Mouse (Mus musculus): Measurements from ENCODE around the gene Rgs18. TPM values are rescaled to one million over a fixed set of nuclear protein-coding genes. Genes with fewer than 3 reads are reported as not detected.

Rgs18 gene
- 1.6 and 1.7 TPM in 2 replicates for polyA plus RNA-seq (2016; fragmentation: Nextera tagmentation; extraction: Ambion mirVana)

GRCm38 (mm10) chr1:144775331-144775730 lies at the start of gene Rgs18:
Gene Rgs18 (minus strand): TSS chr1:144775435.
- 86% methylated on average over 5 of the region's 5 CpGs for WGBS
- Histone ChIP-seq H3K4me1 (replicated peaks) (no peaks in the 10 kb centered on the region), H3K27me3 (ENCODE audit: insufficient read depth, poor library complexity, severe bottlenecking) (no peaks in the 10 kb centered on the region), H3K4me3 (no peak within 1 kb of the TSS), H3K36me3 (no peaks in the 10 kb centered on the region), H3K27ac (no peak within 1 kb of the TSS), H3K9me3 (no peaks in the 10 kb centered on the region)
- DNase-seq (ENCODE audit: low spot score), result no peak

GRCm38 (mm10) chr1:144774394-144774793 lies 841 bp downstream of the Rgs18 start:
- H3K27me3 ChIP-seq (ENCODE audit: insufficient read depth, poor library complexity, severe bottlenecking), result no peaks in the 10 kb centered on the region
- H3K9me3 ChIP-seq, result no peaks in the 10 kb centered on the region
- H3K4me3 ChIP-seq, result no peak overlapping the region
- 91% methylated on average over 1 of the region's 1 CpGs for WGBS
- H3K4me1 ChIP-seq (replicated peaks), result no peaks in the 10 kb centered on the region
- H3K36me3 ChIP-seq, result no peaks in the 10 kb centered on the region
- no peak for DNase-seq (ENCODE audit: low spot score)
- no peak overlapping the region for H3K27ac ChIP-seq

GRCm38 (mm10) chr1:144766218-144766617 lies 9.0 kb downstream of the Rgs18 start:
- Histone ChIP-seq H3K27me3 (ENCODE audit: insufficient read depth, poor library complexity, severe bottlenecking) (no peaks in the 10 kb centered on the region), H3K4me1 (replicated peaks) (no peaks in the 10 kb centered on the region), H3K9me3 (no peaks in the 10 kb centered on the region), H3K4me3 (no peak overlapping the region), H3K27ac (no peak overlapping the region), H3K36me3 (no peaks in the 10 kb centered on the region)
- no peak for DNase-seq (ENCODE audit: low spot score)
- 75% methylated on average over 2 of the region's 2 CpGs for WGBS

- Histone ChIP-seq H3K4me3 (no peak overlapping the region), H3K4me1 (replicated peaks) (no peaks in the 10 kb centered on the region), H3K27me3 (ENCODE audit: insufficient read depth, poor library complexity, severe bottlenecking) (no peaks in the 10 kb centered on the region), H3K36me3 (no peaks in the 10 kb centered on the region), H3K27ac (no peak overlapping the region), H3K9me3 (no peaks in the 10 kb centered on the region)
- no peak for DNase-seq (ENCODE audit: low spot score)
- 85% methylated on average over 3 of the region's 3 CpGs for WGBS
Measured at GRCm38 (mm10) chr1:144760792-144761191, 14.4 kb downstream of the Rgs18 start.

- Histone ChIP-seq H3K4me1 (replicated peaks) (no peaks in the 10 kb centered on the region), H3K27ac (no peak overlapping the region), H3K4me3 (no peak overlapping the region), H3K36me3 (no peaks in the 10 kb centered on the region), H3K27me3 (ENCODE audit: insufficient read depth, poor library complexity, severe bottlenecking) (no peaks in the 10 kb centered on the region), H3K9me3 (no peaks in the 10 kb centered on the region)
- DNase-seq (ENCODE audit: low spot score), result no peak
- WGBS, result 82% methylated on average over 3 of the region's 3 CpGs
Measured at GRCm38 (mm10) chr1:144750763-144751162, 24.5 kb downstream of the Rgs18 start.

GRCm38 (mm10) chr1:144746182-144746581 lies 29.1 kb downstream of the Rgs18 start:
- Histone ChIP-seq H3K27me3 (ENCODE audit: insufficient read depth, poor library complexity, severe bottlenecking) (no peaks in the 10 kb centered on the region), H3K4me1 (replicated peaks) (no peaks in the 10 kb centered on the region), H3K27ac (no peak overlapping the region), H3K4me3 (no peak overlapping the region), H3K36me3 (no peaks in the 10 kb centered on the region), H3K9me3 (no peaks in the 10 kb centered on the region)
- no peak for DNase-seq (ENCODE audit: low spot score)
- WGBS, result 87% methylated on average over 1 of the region's 1 CpGs

GRCm38 (mm10) chr1:144737739-144738138 lies 37.5 kb downstream of the Rgs18 start:
- H3K36me3 ChIP-seq, result no peaks in the 10 kb centered on the region
- DNase-seq (ENCODE audit: low spot score), result no peak
- no peaks in the 10 kb centered on the region for H3K4me1 ChIP-seq (replicated peaks)
- H3K27ac ChIP-seq, result no peak overlapping the region
- 88% methylated on average over 6 of the region's 6 CpGs for WGBS
- H3K9me3 ChIP-seq, result no peaks in the 10 kb centered on the region
- no peaks in the 10 kb centered on the region for H3K27me3 ChIP-seq (ENCODE audit: insufficient read depth, poor library complexity, severe bottlenecking)
- no peak overlapping the region for H3K4me3 ChIP-seq

GRCm38 (mm10) chr1:144720736-144721135 lies 54.5 kb downstream of the Rgs18 start:
- H3K4me1 ChIP-seq (replicated peaks), result no peaks in the 10 kb centered on the region
- H3K36me3 ChIP-seq, result no peaks in the 10 kb centered on the region
- 89% methylated on average over 4 of the region's 4 CpGs for WGBS
- no peak overlapping the region for H3K27ac ChIP-seq
- no peak overlapping the region for H3K4me3 ChIP-seq
- no peaks in the 10 kb centered on the region for H3K9me3 ChIP-seq
- H3K27me3 ChIP-seq (ENCODE audit: insufficient read depth, poor library complexity, severe bottlenecking), result no peaks in the 10 kb centered on the region
- no peak for DNase-seq (ENCODE audit: low spot score)

GRCm38 (mm10) chr1:144704373-144704772 lies 70.9 kb downstream of the Rgs18 start:
- no peak for DNase-seq (ENCODE audit: low spot score)

More at GRCm38 (mm10) chr1:144704373-144704772, 70.9 kb downstream of the Rgs18 start:
- no peak overlapping the region for H3K4me3 ChIP-seq
- H3K27ac ChIP-seq, result no peak overlapping the region
- no peaks in the 10 kb centered on the region for H3K27me3 ChIP-seq (ENCODE audit: insufficient read depth, poor library complexity, severe bottlenecking)
- H3K36me3 ChIP-seq, result no peaks in the 10 kb centered on the region
- 59% methylated on average over 2 of the region's 2 CpGs for WGBS
- no peaks in the 10 kb centered on the region for H3K9me3 ChIP-seq
- H3K4me1 ChIP-seq (replicated peaks), result no peaks in the 10 kb centered on the region

Other genes with a start within 250 kb of the Rgs18 start
- not detected in 2 replicates for gene Rgs21, start 207.8 kb downstream of the Rgs18 start, polyA plus RNA-seq (2016; fragmentation: Nextera tagmentation; extraction: Ambion mirVana)